Mouse (Mus musculus) erythroblast, embryonic 14.5 days (primary cell): Measurements from ENCODE around the gene Olfr1238.

Source experiments
- GATA1 ChIP-seq: IDR thresholded peaks from 2 replicates; pipeline ENCODE4 v1.6.1; 2012; ENCODE audit warnings: low read length, inconsistent platforms, mixed read lengths
- TAL1 ChIP-seq: IDR thresholded peaks from 3 replicates; pipeline ENCODE4 v1.6.1; 2012; ENCODE audit warnings: low read length, inconsistent platforms, mixed read lengths

GRCm38 (mm10) chr2:89400882-89401281, 8.6 kb downstream of the Olfr1238 start:
- no peak for TF ChIP-seq TAL1
- TF ChIP-seq GATA1: no peak
